Mouse (Mus musculus) ES-Bruce4 (cell line): ENCODE measurements at regions not wholly inside any gene's neighbourhood (a gene's known extent, or its start where the extent isn't known, plus 50 kb on each side); places are given as distances from the start of the nearest gene placed in this dataset.

ENCODE experiments used
- H3K27ac ChIP-seq: 2 replicates; pipeline ENCODE4 v1.5.1; 2012; ENCODE audit warnings: low read length, inconsistent platforms; ENCODE audit not compliant: insufficient read depth
- H3K27me3 ChIP-seq: 2 replicates; pipeline ENCODE4 v1.6.1; 2012; ENCODE audit warnings: mild to moderate bottlenecking, low read length, inconsistent platforms; ENCODE audit not compliant: control insufficient read depth, poor library complexity, insufficient read depth, severe bottlenecking
- H3K36me3 ChIP-seq: 2 replicates; pipeline ENCODE4 v1.6.1; 2012; ENCODE audit warnings: inconsistent platforms, mild to moderate bottlenecking, low read length, moderate library complexity; ENCODE audit not compliant: control insufficient read depth, poor library complexity, insufficient read depth, severe bottlenecking
- H3K4me1 ChIP-seq: one replicate; pipeline ENCODE4 v1.8.1; 2011; ENCODE audit warnings: low read length; ENCODE audit not compliant: control insufficient read depth, insufficient read depth
- H3K4me3 ChIP-seq: 2 replicates; pipeline ENCODE4 v1.5.1; 2011; ENCODE audit warnings: low read depth, mild to moderate bottlenecking, low read length
- H3K9ac ChIP-seq: 2 replicates; pipeline ENCODE4 v1.6.1; 2012; ENCODE audit warnings: low read depth, mild to moderate bottlenecking, inconsistent platforms; ENCODE audit not compliant: poor library complexity, severe bottlenecking
- H3K9me3 ChIP-seq: replicated peaks from 2 replicates; pipeline ENCODE4 v1.6.1; 2012; ENCODE audit warnings: mild to moderate bottlenecking, low read length, inconsistent platforms; ENCODE audit not compliant: control insufficient read depth, poor library complexity, insufficient read depth, severe bottlenecking
- CTCF ChIP-seq: IDR thresholded peaks from one replicate; pipeline ENCODE4 v1.8.1; 2011; ENCODE audit warnings: low read depth, low read length
- EP300 ChIP-seq: IDR thresholded peaks from 2 replicates; pipeline ENCODE4 v1.6.1; 2011; ENCODE audit warnings: low read depth, low read length; ENCODE audit not compliant: insufficient read depth
- POLR2A ChIP-seq: IDR thresholded peaks from one replicate; pipeline ENCODE4 v1.8.1; 2011; ENCODE audit warnings: low read length; ENCODE audit not compliant: insufficient read depth

DNA sequence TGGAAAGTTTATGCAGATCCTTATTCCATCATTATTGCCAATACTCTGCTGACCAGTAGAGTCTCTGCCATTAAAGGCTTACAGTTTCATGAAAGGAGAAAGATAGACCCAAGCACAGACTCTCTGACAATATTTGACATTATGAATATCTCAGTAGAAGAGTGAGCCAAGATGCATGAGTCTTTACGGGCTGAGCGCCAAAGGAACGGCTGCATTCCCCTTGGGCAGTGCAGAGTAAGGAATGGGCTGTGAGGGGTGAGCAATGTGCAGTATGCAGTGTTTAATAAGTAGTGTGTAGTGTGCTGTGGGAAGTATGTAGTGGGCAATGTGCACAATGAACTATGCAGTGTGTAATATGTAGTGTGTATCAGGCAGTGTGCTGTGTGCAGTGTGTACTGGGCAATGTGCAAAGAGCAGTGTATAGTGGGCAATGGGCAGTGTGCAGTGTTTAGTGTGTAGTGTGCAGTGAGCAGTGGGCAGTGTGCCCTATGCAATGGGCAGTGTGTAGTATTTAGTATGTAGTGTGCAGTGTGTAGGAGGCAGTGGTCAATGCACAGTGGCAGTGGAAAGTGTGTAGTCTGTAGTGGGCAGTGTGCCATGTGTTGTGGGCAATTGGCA is 671.8 kb downstream of the 5730522E02Rik start:
- Histone ChIP-seq H3K9ac (no peak overlapping the region), H3K9me3 (no peaks in the 10 kb centered on the region), H3K27ac (no peak overlapping the region), H3K4me1 (no peaks in the 10 kb centered on the region), H3K27me3 (no peaks in the 10 kb centered on the region), H3K4me3 (no peak overlapping the region), H3K36me3 (no peaks in the 10 kb centered on the region)
- TF ChIP-seq CTCF (no peak), EP300 (no peak), POLR2A (no peak)

GRCm38 (mm10) chr11:25536069-25536468 is 674.5 kb downstream of the 5730522E02Rik start:
- Histone ChIP-seq H3K9ac (no peak overlapping the region), H3K27ac (no peak overlapping the region), H3K36me3 (no peaks in the 10 kb centered on the region), H3K9me3 (no peaks in the 10 kb centered on the region), H3K4me1 (no peaks in the 10 kb centered on the region), H3K27me3 (no peaks in the 10 kb centered on the region), H3K4me3 (no peak overlapping the region)
- no peak for TF ChIP-seq CTCF
- TF ChIP-seq POLR2A, result no peak
- no peak for TF ChIP-seq EP300

DNA sequence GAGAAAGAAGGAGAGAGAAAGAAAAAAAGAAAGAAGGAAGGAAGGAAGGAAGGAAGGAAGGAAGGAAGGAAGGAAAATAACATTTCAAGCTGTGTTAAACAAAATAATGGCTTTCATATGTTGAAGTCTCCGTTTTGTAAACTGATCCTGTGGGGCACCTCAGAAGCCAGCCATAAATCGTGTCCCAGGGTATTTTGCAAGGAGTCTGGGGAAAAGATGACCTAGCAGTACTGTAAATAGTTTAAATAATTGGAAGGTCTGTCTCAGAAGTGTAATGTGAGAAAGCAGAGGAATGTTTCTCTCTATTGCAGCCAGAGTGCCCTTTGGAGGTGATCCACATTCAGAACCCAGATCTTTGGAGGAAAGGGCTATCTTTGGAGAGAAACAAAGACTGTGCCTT is 677.5 kb downstream of the 5730522E02Rik start:
- TF ChIP-seq EP300 (no peak), CTCF (no peak), POLR2A (no peak)
- no peak overlapping the region for H3K4me3 ChIP-seq
- H3K9me3 ChIP-seq, result no peaks in the 10 kb centered on the region
- H3K27me3 ChIP-seq, result no peaks in the 10 kb centered on the region
- H3K4me1 ChIP-seq, result no peaks in the 10 kb centered on the region
- no peak overlapping the region for H3K27ac ChIP-seq
- H3K36me3 ChIP-seq, result no peaks in the 10 kb centered on the region
- no peak overlapping the region for H3K9ac ChIP-seq

DNA sequence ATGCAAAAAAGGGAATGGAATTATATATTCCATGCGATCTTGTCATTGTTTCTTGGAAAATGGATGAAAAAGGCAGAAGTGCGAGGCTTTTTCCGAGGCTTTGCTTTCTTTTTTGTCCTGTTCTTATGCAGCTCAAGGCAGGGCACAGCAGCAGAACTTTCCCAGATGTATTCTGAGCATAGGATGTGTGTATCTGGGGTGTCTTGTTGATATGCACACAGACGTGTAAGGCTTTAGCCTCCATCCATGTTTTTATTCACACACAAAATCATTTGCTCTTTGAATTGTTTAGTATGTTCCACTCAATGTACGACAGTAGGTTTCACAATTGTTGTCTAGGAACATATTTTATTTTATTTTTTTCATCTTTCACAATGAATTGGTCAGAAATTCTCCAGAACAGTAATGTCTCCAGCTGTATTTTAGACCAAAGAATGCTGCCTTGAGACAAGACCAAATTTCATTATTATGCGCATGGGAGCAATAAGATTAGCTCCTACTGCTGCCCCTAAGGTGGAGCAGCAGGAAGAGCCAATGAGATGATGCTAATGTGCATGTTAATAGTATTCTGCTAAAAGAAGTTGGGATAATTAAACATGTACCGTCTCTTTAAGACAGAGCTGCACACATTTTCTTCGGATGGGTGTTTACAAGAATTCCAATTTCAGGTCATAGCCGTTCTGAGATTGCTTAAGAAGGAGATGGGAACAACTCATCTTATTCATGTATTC is 678.7 kb downstream of the 5730522E02Rik start:
- Histone ChIP-seq H3K27ac (no peak overlapping the region), H3K4me1 (no peaks in the 10 kb centered on the region), H3K9ac (no peak overlapping the region), H3K4me3 (no peak overlapping the region), H3K36me3 (no peaks in the 10 kb centered on the region), H3K9me3 (no peaks in the 10 kb centered on the region), H3K27me3 (no peaks in the 10 kb centered on the region)
- TF ChIP-seq CTCF, result no peak
- no peak for TF ChIP-seq EP300
- TF ChIP-seq POLR2A, result no peak

DNA sequence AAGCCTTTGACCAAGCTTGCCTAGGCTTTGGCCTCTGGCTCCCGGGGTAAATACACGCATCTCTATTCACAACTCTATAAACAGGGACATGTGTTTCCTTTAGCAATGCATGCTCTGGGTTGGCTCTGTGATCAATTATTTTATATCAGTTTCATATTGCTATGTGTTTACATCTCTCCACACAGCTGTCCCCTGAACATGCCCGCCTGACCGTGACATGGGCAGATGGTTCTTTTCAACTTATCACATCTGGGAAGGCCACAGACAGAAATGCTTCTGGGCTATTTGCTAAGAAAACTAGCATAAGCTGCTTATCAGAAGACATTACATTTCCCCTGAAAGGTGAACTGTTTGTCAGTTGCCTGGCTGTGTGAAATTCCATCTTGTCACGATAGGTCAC is 682.5 kb downstream of the 5730522E02Rik start:
- Histone ChIP-seq H3K36me3 (no peaks in the 10 kb centered on the region), H3K27me3 (no peaks in the 10 kb centered on the region), H3K4me3 (no peak overlapping the region), H3K9me3 (no peaks in the 10 kb centered on the region), H3K4me1 (no peaks in the 10 kb centered on the region), H3K9ac (no peak overlapping the region), H3K27ac (no peak overlapping the region)
- TF ChIP-seq EP300 (no peak), CTCF (no peak), POLR2A (no peak)

DNA sequence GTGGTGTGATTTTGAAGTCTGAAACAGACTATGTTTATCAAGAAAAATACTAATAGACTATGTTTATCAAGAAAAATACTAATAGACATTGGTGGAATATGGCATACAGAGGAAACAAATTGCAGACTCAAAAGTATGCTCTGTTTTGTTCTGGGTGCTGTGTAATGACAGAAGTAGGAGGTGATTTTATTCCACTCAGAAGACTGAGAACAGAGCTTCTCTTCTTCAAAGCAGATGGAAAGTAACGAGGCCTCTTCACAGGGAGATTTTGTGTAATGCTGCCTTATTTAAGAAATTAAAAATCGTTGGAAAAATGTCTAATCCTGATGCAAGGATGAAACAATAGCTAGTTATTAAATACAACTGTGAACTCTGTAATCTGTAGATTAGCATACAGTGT is 691.7 kb downstream of the 5730522E02Rik start:
- Histone ChIP-seq H3K9me3 (no peaks in the 10 kb centered on the region), H3K4me3 (no peak overlapping the region), H3K36me3 (no peaks in the 10 kb centered on the region), H3K27me3 (no peaks in the 10 kb centered on the region), H3K4me1 (no peaks in the 10 kb centered on the region), H3K27ac (no peak overlapping the region), H3K9ac (no peak overlapping the region)
- TF ChIP-seq POLR2A (no peak), CTCF (no peak), EP300 (no peak)
